Mouse (Mus musculus) midbrain, embryonic 12.5 days (tissue): Measurements from ENCODE around the gene Col9a2. TPM values are rescaled to one million over a fixed set of nuclear protein-coding genes. Genes with fewer than 3 reads are reported as not detected.

Source experiments
- ATAC-seq: fragments of 200-750 bp; cut with Nextera tagmentation; 2 replicates; pipeline ENCODE4 v1.8.0; 2017; ENCODE audit warnings: low read depth, moderate TSS enrichment, moderate library complexity; ENCODE audit not compliant: low FRiP score
- H3K27ac ChIP-seq: fragments of 300-500 bp; sonication (generic); replicated peaks from 2 replicates; pipeline ENCODE4 v1.5.1; 2016; ENCODE audit warnings: mild to moderate bottlenecking
- H3K27me3 ChIP-seq: fragments of 300-500 bp; sonication (generic); 2 replicates; pipeline ENCODE4 v1.6.1; 2016; ENCODE audit warnings: mild to moderate bottlenecking
- H3K36me3 ChIP-seq: fragments of 300-500 bp; sonication (generic); 2 replicates; pipeline ENCODE4 v1.6.1; 2016
- H3K4me1 ChIP-seq: fragments of 300-500 bp; sonication (generic); 2 replicates; pipeline ENCODE4 v1.6.1; 2016
- H3K4me2 ChIP-seq: fragments of 300-500 bp; sonication (generic); replicated peaks from 2 replicates; pipeline ENCODE4 v1.6.1; 2016; ENCODE audit warnings: mild to moderate bottlenecking, moderate library complexity
- H3K4me3 ChIP-seq: fragments of 300-500 bp; sonication (generic); 2 replicates; pipeline ENCODE4 v1.5.1; 2016; ENCODE audit warnings: mild to moderate bottlenecking
- H3K9ac ChIP-seq: fragments of 300-500 bp; sonication (generic); replicated peaks from 2 replicates; pipeline ENCODE4 v1.6.1; 2016; ENCODE audit warnings: mild to moderate bottlenecking, moderate library complexity
- H3K9me3 ChIP-seq: fragments of 300-500 bp; sonication (generic); 2 replicates; pipeline ENCODE4 v1.6.1; 2016; ENCODE audit warnings: mild to moderate bottlenecking
- WGBS: fragments of 180-500 bp; shearing (Covaris S2); methylation state at CpG from one replicate; pipeline ENCODE4 v1.1.7; 2016; 5-methylcytosine and 5-hydroxymethylcytosine counted together
- polyA plus RNA-seq: library from polyadenylated mRNA; unstranded; fragments of >200 nt; fragmentation: Nextera tagmentation; extraction: Ambion mirVana; gene quantifications from 2 replicates; pipeline ENCODE4 v1.2.1, GENCODE M21; 2016

The Col9a2 gene
- polyA plus RNA-seq, result 9.8 and 17.9 TPM in 2 replicates

- Histone ChIP-seq H3K27ac (no peak within 1 kb of the TSS), H3K4me3 (peak within 1 kb of the TSS; percentile 43), H3K9me3 (no peaks in the 10 kb centered on the region), H3K36me3 (no peaks in the 10 kb centered on the region), H3K27me3 (peaks cover 34% of the 10 kb centered on the region), H3K4me1 (peaks cover 30% of the 10 kb centered on the region), H3K9ac (peak within 1 kb of the TSS; percentile 52), H3K4me2 (peak within 1 kb of the TSS; percentile 63)
- ATAC-seq, result peak; percentile 16; the same call in 1 of the 2 replicates
- WGBS, result 4% methylated on average over 45 of the region's 46 CpGs
Observed at GRCm38 (mm10) chr4:121039331-121040115, at the start of gene Col9a2. TSS of gene Col9a2 (plus strand) at chr4:121039385.

DNA sequence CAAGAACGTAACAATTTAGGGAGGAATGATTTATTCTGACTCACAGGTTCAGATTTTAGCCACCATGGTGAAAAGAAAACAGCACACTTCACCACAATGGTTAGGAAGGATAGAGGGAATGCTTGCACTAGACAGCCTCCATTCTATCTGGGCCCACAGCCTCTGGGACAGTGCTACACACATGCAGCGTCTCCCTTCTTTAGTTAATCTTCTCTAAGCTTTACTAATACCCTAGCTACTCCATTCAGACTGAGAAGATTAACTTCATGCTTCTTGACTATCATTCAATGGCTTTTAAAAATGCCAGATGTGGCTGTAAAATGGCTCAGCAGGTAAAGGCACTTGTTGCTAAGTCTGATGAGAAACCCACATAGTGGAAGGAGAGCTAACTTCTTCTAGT is 46.9 kb upstream of the Col9a2 start:
- H3K4me2 ChIP-seq, result no peak overlapping the region
- 28% methylated on average over 2 of the region's 2 CpGs for WGBS
- H3K9ac ChIP-seq, result no peak overlapping the region
- H3K4me3 ChIP-seq, result no peak overlapping the region
- no peak for ATAC-seq
- no peak overlapping the region for H3K27ac ChIP-seq
- H3K36me3 ChIP-seq, result peaks cover 4% of the 10 kb centered on the region; the same call in 1 of the 2 replicates
- H3K9me3 ChIP-seq, result 0 out of 2 replicates have a peak, but pooled peaks cover 2% of the 10 kb centered on the region
- peaks cover 8% of the 10 kb centered on the region for H3K4me1 ChIP-seq
- H3K27me3 ChIP-seq, result peaks cover 72% of the 10 kb centered on the region

- H3K4me1 ChIP-seq, result peaks cover 8% of the 10 kb centered on the region
Observed at GRCm38 (mm10) chr4:120993025-120993424, 46.2 kb upstream of the Col9a2 start.

DNA sequence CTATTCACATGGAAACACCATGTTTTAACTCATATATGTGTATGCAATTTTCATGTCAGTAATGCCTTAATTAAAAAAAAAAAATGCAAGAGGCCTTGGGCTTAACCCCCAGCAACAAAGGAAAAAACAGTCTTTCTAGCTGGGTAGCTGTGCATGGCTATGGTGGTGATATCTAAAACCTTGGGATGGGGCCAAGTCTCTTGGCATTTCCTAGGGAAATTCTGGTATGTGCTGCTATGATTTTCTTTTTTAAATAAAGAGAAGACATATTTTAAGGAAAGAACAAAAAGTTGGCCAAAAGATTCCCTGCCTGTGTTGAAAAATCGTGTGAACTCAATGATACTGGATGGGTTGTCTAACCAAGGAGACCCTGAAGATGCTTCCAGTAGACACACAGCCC is 43.3 kb upstream of the Col9a2 start:
- H3K9me3 ChIP-seq, result no peaks in the 10 kb centered on the region
- no peaks in the 10 kb centered on the region for H3K36me3 ChIP-seq
- H3K27ac ChIP-seq, result no peak overlapping the region
- H3K4me2 ChIP-seq, result no peak overlapping the region
- ATAC-seq, result no peak
- peaks cover 8% of the 10 kb centered on the region for H3K4me1 ChIP-seq
- H3K4me3 ChIP-seq, result no peak overlapping the region
- no peak overlapping the region for H3K9ac ChIP-seq
- peaks cover 61% of the 10 kb centered on the region for H3K27me3 ChIP-seq
- 76% methylated on average over 1 of the region's 1 CpGs for WGBS

More at GRCm38 (mm10) chr4:120993025-120993424, 46.2 kb upstream of the Col9a2 start:
- H3K36me3 ChIP-seq, result peaks cover 4% of the 10 kb centered on the region; the same call in 1 of the 2 replicates
- H3K27ac ChIP-seq, result no peak overlapping the region
- H3K4me2 ChIP-seq, result no peak overlapping the region
- no peak overlapping the region for H3K4me3 ChIP-seq
- H3K27me3 ChIP-seq, result peaks cover 72% of the 10 kb centered on the region
- H3K9ac ChIP-seq, result no peak overlapping the region
- H3K9me3 ChIP-seq, result 0 out of 2 replicates have a peak, but pooled peaks cover 2% of the 10 kb centered on the region
- 86% methylated on average over 1 of the region's 1 CpGs for WGBS
- no peak for ATAC-seq

- Histone ChIP-seq H3K36me3 (no peaks in the 10 kb centered on the region), H3K4me1 (peaks cover 30% of the 10 kb centered on the region), H3K4me3 (no peak overlapping the region), H3K27me3 (peaks cover 45% of the 10 kb centered on the region), H3K4me2 (no peak overlapping the region), H3K9ac (no peak overlapping the region), H3K9me3 (no peaks in the 10 kb centered on the region), H3K27ac (no peak overlapping the region)
- no peak for ATAC-seq
- 93% methylated on average over 2 of the region's 2 CpGs for WGBS
Observed at GRCm38 (mm10) chr4:121001042-121001441, 38.1 kb upstream of the Col9a2 start.

- peak overlapping the region; percentile 78 for H3K27ac ChIP-seq
- ATAC-seq, result no peak
- H3K27me3 ChIP-seq, result peaks cover 41% of the 10 kb centered on the region
- peaks cover 30% of the 10 kb centered on the region for H3K4me1 ChIP-seq
- H3K9me3 ChIP-seq, result no peaks in the 10 kb centered on the region
- H3K4me3 ChIP-seq, result no peak overlapping the region
- H3K9ac ChIP-seq, result no peak overlapping the region
- no peak overlapping the region for H3K4me2 ChIP-seq
- no peaks in the 10 kb centered on the region for H3K36me3 ChIP-seq
- WGBS, result 58% methylated on average over 1 of the region's 1 CpGs
Observed at GRCm38 (mm10) chr4:121001659-121002058, 37.5 kb upstream of the Col9a2 start.

DNA sequence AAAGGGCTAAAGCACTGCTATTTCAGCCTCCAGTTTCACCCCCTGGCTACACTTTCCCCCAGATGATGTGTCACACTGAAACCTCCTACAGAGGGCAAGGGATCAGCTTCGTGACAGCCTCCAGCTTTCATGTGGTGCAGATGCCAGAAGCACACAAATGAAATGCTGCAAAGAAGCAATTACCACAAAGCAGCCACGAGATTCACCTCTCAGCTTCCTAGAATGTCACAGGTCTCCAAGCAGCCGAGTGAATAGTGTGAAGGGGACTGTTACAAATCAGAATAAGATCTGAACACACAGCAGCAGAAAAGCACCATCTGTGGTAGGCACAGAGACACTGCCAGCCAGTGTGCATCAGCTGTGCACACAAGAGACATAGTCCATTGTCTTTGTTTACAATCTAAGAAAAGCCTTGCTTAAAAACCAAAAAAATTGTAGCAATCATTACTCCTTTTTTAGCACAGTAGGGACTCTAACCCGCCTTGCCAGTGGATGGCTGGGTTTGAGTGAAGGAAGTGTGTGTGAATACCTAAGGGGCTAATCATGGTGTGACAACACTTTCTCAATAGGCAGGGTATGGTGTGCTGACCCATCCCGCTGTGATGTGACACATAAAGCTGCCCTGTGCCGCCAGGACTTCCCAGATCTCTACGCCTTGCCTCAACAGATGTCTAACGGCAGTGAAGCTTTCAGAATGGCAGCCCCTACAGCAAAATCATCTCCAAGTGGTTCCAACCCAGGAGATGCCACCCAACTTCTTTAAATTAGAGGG is 36.6 kb upstream of the Col9a2 start:
- H3K27me3 ChIP-seq, result peaks cover 32% of the 10 kb centered on the region
- H3K4me1 ChIP-seq, result peaks cover 30% of the 10 kb centered on the region
- no peak overlapping the region for H3K4me3 ChIP-seq
- peak overlapping the region; percentile 78 for H3K27ac ChIP-seq
- WGBS, result 9% methylated on average over 8 of the region's 8 CpGs
- peak; percentile 71 for ATAC-seq
- no peaks in the 10 kb centered on the region for H3K36me3 ChIP-seq
- H3K4me2 ChIP-seq, result peak overlapping the region; percentile 24
- H3K9me3 ChIP-seq, result no peaks in the 10 kb centered on the region
- 0 out of 2 replicates have a peak overlapping the region, but pooled peaks have one; percentile 2 for H3K9ac ChIP-seq

GRCm38 (mm10) chr4:121003611-121004091 is 35.5 kb upstream of the Col9a2 start:
- H3K9ac ChIP-seq, result no peak overlapping the region
- WGBS, result 17% methylated on average over 3 of the region's 3 CpGs
- peak; percentile 51 for ATAC-seq
- peaks cover 26% of the 10 kb centered on the region for H3K27me3 ChIP-seq
- H3K4me2 ChIP-seq, result 0 out of 2 replicates have a peak overlapping the region, but pooled peaks have one; percentile 11
- no peaks in the 10 kb centered on the region for H3K9me3 ChIP-seq
- no peaks in the 10 kb centered on the region for H3K36me3 ChIP-seq
- H3K4me3 ChIP-seq, result no peak overlapping the region
- H3K4me1 ChIP-seq, result peaks cover 30% of the 10 kb centered on the region
- H3K27ac ChIP-seq, result peak overlapping the region; percentile 81

- no peak overlapping the region for H3K4me3 ChIP-seq
- 88% methylated on average over 4 of the region's 4 CpGs for WGBS
- peaks cover 26% of the 10 kb centered on the region for H3K27me3 ChIP-seq
- no peaks in the 10 kb centered on the region for H3K9me3 ChIP-seq
- H3K4me1 ChIP-seq, result peaks cover 35% of the 10 kb centered on the region
- no peaks in the 10 kb centered on the region for H3K36me3 ChIP-seq
- H3K9ac ChIP-seq, result no peak overlapping the region
- H3K27ac ChIP-seq, result no peak overlapping the region
- H3K4me2 ChIP-seq, result no peak overlapping the region
- ATAC-seq, result no peak
Observed at GRCm38 (mm10) chr4:121004679-121005078, 34.5 kb upstream of the Col9a2 start.

DNA sequence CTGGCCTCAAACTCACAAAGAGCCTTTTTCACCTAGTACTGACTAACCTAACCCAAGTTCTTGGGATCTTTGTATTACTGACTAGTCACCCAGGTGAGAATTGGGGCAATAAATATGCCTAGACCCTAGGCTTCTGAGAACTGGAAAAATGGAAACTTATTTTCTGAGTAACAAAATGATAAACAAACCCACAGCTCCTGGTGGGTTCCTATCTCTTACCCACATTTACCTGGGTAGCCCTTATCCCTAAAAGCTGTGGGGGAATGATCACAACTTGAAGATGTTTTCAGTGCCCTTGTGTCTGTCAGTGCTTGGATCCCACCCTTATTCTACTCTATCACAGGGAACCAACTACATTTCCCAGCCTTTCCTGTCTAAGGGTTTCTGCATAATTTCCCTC is 32.2 kb upstream of the Col9a2 start:
- Histone ChIP-seq H3K27ac (no peak overlapping the region), H3K9ac (no peak overlapping the region), H3K4me3 (no peak overlapping the region), H3K4me2 (no peak overlapping the region), H3K4me1 (peaks cover 27% of the 10 kb centered on the region), H3K9me3 (no peaks in the 10 kb centered on the region), H3K36me3 (no peaks in the 10 kb centered on the region), H3K27me3 (peaks cover 13% of the 10 kb centered on the region)
- ATAC-seq, result no peak

DNA sequence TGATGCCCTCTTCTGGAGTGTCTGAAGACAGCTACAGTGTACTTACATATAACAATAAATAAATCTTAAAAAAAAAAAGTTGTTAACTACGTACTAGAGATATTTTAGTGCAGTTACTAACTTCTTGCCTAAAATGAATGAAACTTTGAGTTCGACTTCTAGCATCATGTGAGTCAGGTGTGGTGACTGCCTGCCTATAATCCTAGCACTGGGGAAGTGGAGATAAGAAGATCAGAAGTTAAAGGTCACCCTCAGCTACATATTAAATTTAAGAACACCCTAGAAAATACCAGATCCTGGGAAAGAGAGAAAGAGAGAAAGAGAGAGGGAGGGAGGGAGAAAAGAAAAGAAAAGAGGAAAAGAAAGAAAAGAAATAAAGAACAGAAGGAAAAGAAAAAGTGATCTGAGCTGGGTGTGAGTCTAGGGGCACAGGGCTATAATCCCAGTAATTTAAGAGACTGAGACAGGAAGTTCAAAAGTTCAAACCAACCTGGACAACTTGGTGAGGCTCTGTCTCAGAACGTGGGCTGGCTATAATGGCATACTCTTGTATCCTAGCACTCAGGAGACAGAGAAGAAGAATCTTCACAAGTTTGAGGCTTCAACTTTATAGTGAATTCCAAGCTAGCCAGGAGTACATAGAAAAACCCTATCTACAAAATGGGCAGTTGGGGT is 31.0 kb upstream of the Col9a2 start:
- Histone ChIP-seq H3K9me3 (no peaks in the 10 kb centered on the region), H3K4me1 (peaks cover 17% of the 10 kb centered on the region), H3K4me3 (no peak overlapping the region), H3K27me3 (peaks cover 13% of the 10 kb centered on the region), H3K4me2 (no peak overlapping the region), H3K36me3 (no peaks in the 10 kb centered on the region), H3K27ac (no peak overlapping the region), H3K9ac (no peak overlapping the region)
- WGBS, result 78% methylated on average over 3 of the region's 3 CpGs
- ATAC-seq, result no peak
